Mouse (Mus musculus) CH12.LX (cell line): ENCODE measurements around the gene Pcsk2. TPM values are rescaled to one million over a fixed set of nuclear protein-coding genes. Genes with fewer than 3 reads are reported as not detected.

Source experiments
- DNase-seq: peaks from one replicate; pipeline ENCODE4 v3.0.0-alpha.2; 2013; ENCODE audit errors: extremely low read depth
- H3K27ac ChIP-seq: 2 replicates; pipeline ENCODE4 v1.5.1; 2012; ENCODE audit warnings: low read depth, mild to moderate bottlenecking, control low read depth, moderate library complexity; ENCODE audit not compliant: insufficient read depth
- H3K27me3 ChIP-seq: replicated peaks from 2 replicates; pipeline ENCODE3; 2012; ENCODE audit warnings: inconsistent platforms
- H3K36me3 ChIP-seq, 2 experiments: replicated peaks in 1 of 2; 2 replicates each; pipeline versions ENCODE3 to v1.6.1; 2012; ENCODE audit warnings: inconsistent platforms in 1 of 2, low read length in 1 of 2, mild to moderate bottlenecking in 1 of 2, mixed read lengths in 1 of 2, moderate library complexity in 1 of 2; ENCODE audit not compliant: control insufficient read depth in 1 of 2, insufficient read depth in 1 of 2
- H3K4me1 ChIP-seq, 2 experiments: 2 replicates each; pipeline ENCODE4 v1.6.1; 2012; ENCODE audit warnings: inconsistent platforms in 1 of 2, moderate library complexity in 1 of 2; ENCODE audit not compliant: insufficient read depth in 2 of 2, control insufficient read depth in 1 of 2
- H3K4me2 ChIP-seq: 2 replicates; pipeline ENCODE4 v1.6.1; 2012; ENCODE audit warnings: low read depth, mild to moderate bottlenecking, control low read depth; ENCODE audit not compliant: poor library complexity, insufficient read depth, severe bottlenecking
- H3K4me3 ChIP-seq, 3 experiments: fragments of 150-350 bp in 1 of 3; sonication (generic) in 1 of 3; replicated peaks in 1 of 3; 2 replicates each; pipeline versions ENCODE3 to v1.5.1; 2011 to 2012; ENCODE audit warnings: low read depth in 2 of 3, low read length in 2 of 3, mild to moderate bottlenecking in 2 of 3, moderate library complexity in 2 of 3, control low read depth in 1 of 3, improper control_type of control experiment in 1 of 3, inconsistent platforms in 1 of 3, mixed read lengths in 1 of 3; ENCODE audit not compliant: poor library complexity in 1 of 3
- H3K79me2 ChIP-seq: replicated peaks from 2 replicates; pipeline ENCODE4 v1.6.1; 2012; ENCODE audit warnings: mild to moderate bottlenecking, moderate library complexity; ENCODE audit not compliant: control insufficient read depth, poor library complexity, insufficient read depth, severe bottlenecking; ENCODE audit errors: extremely low read depth
- H3K9ac ChIP-seq: 2 replicates; pipeline ENCODE4 v1.6.1; 2012; ENCODE audit warnings: low read depth, mild to moderate bottlenecking, control low read depth, moderate library complexity; ENCODE audit not compliant: insufficient read depth
- H3K9me3 ChIP-seq: replicated peaks from 2 replicates; pipeline ENCODE3; 2012; ENCODE audit warnings: low read length, inconsistent platforms, mixed read lengths
- BHLHE40 ChIP-seq: IDR thresholded peaks from 2 replicates; pipeline ENCODE4 v1.6.1; 2011; ENCODE audit warnings: mild to moderate bottlenecking, low read depth, low read length, improper control_type of control experiment
- E2F4 ChIP-seq: IDR thresholded peaks from 2 replicates; pipeline ENCODE4 v1.6.1; 2011; ENCODE audit warnings: low read depth, low read length, improper control_type of control experiment; ENCODE audit not compliant: insufficient replicate concordance
- ELF1 ChIP-seq: IDR thresholded peaks from 2 replicates; pipeline ENCODE4 v1.6.1; 2014; ENCODE audit warnings: low read depth, mild to moderate bottlenecking, inconsistent platforms, low read length, improper control_type of control experiment
- EP300 ChIP-seq: IDR thresholded peaks from 2 replicates; pipeline ENCODE4 v1.6.1; 2011; ENCODE audit warnings: low read length, improper control_type of control experiment
- ETS1 ChIP-seq: conservative IDR thresholded peaks from 2 replicates; pipeline ENCODE4 v1.6.1; 2012; ENCODE audit warnings: low read depth, mild to moderate bottlenecking, inconsistent platforms, low read length, improper control_type of control experiment, moderate library complexity
- GABPA ChIP-seq: IDR thresholded peaks from 2 replicates; pipeline ENCODE4 v1.6.1; 2012; ENCODE audit warnings: low read depth, low read length, improper control_type of control experiment, inconsistent platforms; ENCODE audit not compliant: insufficient replicate concordance
- IRF4 ChIP-seq: IDR thresholded peaks from 2 replicates; pipeline ENCODE4 v1.6.1; 2014; ENCODE audit warnings: low read depth, mild to moderate bottlenecking, inconsistent platforms, low read length, improper control_type of control experiment
- JUND ChIP-seq: conservative IDR thresholded peaks from 2 replicates; pipeline ENCODE4 v1.6.1; 2011; ENCODE audit warnings: low read depth, low read length, improper control_type of control experiment
- MAX ChIP-seq: IDR thresholded peaks from 2 replicates; pipeline ENCODE4 v1.6.1; 2011; ENCODE audit warnings: low read length, improper control_type of control experiment
- MAZ ChIP-seq: IDR thresholded peaks from 2 replicates; pipeline ENCODE4 v1.6.1; 2012; ENCODE audit warnings: low read depth, mild to moderate bottlenecking, inconsistent platforms, low read length, improper control_type of control experiment, moderate library complexity
- MEF2A ChIP-seq: IDR thresholded peaks from 2 replicates; pipeline ENCODE4 v1.6.1; 2014; ENCODE audit warnings: low read depth, mild to moderate bottlenecking, inconsistent platforms, low read length, improper control_type of control experiment, borderline replicate concordance
- NRF1 ChIP-seq: IDR thresholded peaks from 2 replicates; pipeline ENCODE4 v1.6.1; 2014; ENCODE audit warnings: low read depth, mild to moderate bottlenecking, inconsistent platforms, low read length, improper control_type of control experiment, moderate library complexity
- POLR2A ChIP-seq: IDR thresholded peaks from 2 replicates; pipeline ENCODE4 v1.6.1; 2011; ENCODE audit warnings: low read depth, mild to moderate bottlenecking, improper control_type of control experiment, low read length
- RAD21 ChIP-seq: IDR thresholded peaks from 2 replicates; pipeline ENCODE4 v1.6.1; 2011; ENCODE audit warnings: low read depth, mild to moderate bottlenecking, low read length, improper control_type of control experiment, moderate library complexity
- SIN3A ChIP-seq: IDR thresholded peaks from 2 replicates; pipeline ENCODE4 v1.6.1; 2012; ENCODE audit warnings: low read length, improper control_type of control experiment, inconsistent platforms
- USF1 ChIP-seq: IDR thresholded peaks from 2 replicates; pipeline ENCODE4 v1.6.1; 2014; ENCODE audit warnings: low read depth, mild to moderate bottlenecking, inconsistent platforms, low read length, improper control_type of control experiment
- USF2 ChIP-seq: conservative IDR thresholded peaks from 2 replicates; pipeline ENCODE4 v1.6.1; 2011; ENCODE audit warnings: low read depth, low read length, improper control_type of control experiment
- ZMIZ1 ChIP-seq: IDR thresholded peaks from 2 replicates; pipeline ENCODE4 v1.6.1; 2012; ENCODE audit warnings: low read depth, mild to moderate bottlenecking, inconsistent platforms, low read length, improper control_type of control experiment
- dilution Hi-C: fragments of 300-500 bp; cut with MboI; formaldehyde crosslinking; loops from 2 replicates; pipeline ENCODE4 v1.14.3; 2020; ENCODE audit warnings: low sequenced_read_pairs; ENCODE audit not compliant: extremely low pct_unique_long_range_greater_than_20kb, extremely low pct_ligation_motif_present
- in situ Hi-C: fragments of 300-500 bp; cut with MboI; formaldehyde crosslinking; loops from 3 replicates; pipeline ENCODE4 v1.14.3; 2019; ENCODE audit warnings: low sequenced_read_pairs, low pct_ligation_motif_present, low pct_unique_long_range_greater_than_20kb, mixed read lengths
- polyA plus RNA-seq: library from polyadenylated mRNA; unstranded; fragments of >175 nt; gene quantifications from 2 replicates; pipeline ENCODE4 v1.2.1, GENCODE M21; 2012; ENCODE audit warnings: low read depth; ENCODE audit not compliant: insufficient read length
- total RNA-seq, 2 experiments: library from RNA; depleted of rRNA; stranded (reverse); fragments of 300-350 nt in 1 of 2; fragments of >200 nt in 1 of 2; gene quantifications; 2 replicates each; pipeline ENCODE4 v1.2.3; 2012 to 2014

Pcsk2 gene
- total and polyA plus RNA-seq, 3 experiments, result not detected

GRCm38 (mm10) chr2:143851354-143852221 is 305.6 kb downstream of the Pcsk2 start:
- Histone ChIP-seq H3K27ac (no peak overlapping the region), H3K79me2 (no peaks in the 10 kb centered on the region), H3K9ac (no peak overlapping the region), H3K4me3 (no peak overlapping the region), H3K27me3 (no peaks in the 10 kb centered on the region)
- DNase-seq, result peak; percentile 51
- no peak for TF ChIP-seq NRF1
- no peak for TF ChIP-seq ELF1
- no peak for TF ChIP-seq MEF2A
- no peak for TF ChIP-seq MAZ
- no peak for TF ChIP-seq USF2
- TF ChIP-seq USF1, result no peak
- no peak for TF ChIP-seq POLR2A
- no peak for TF ChIP-seq SIN3A
- TF ChIP-seq E2F4, result no peak
- TF ChIP-seq EP300, result peak; percentile 23; the same call in 1 of the 2 replicates
- TF ChIP-seq ETS1, result peak; percentile 33
- TF ChIP-seq MAX, result no peak
- no peak for TF ChIP-seq GABPA
- TF ChIP-seq ZMIZ1, result no peak
- 0 out of 2 replicates have a peak, but pooled peaks have one; percentile 9 for TF ChIP-seq IRF4
- no peak for TF ChIP-seq RAD21
- no peak for TF ChIP-seq JUND
- TF ChIP-seq, all 38 proteins: peak for 3
- H3K9me3 ChIP-seq, result no peaks in the 10 kb centered on the region
- H3K36me3 ChIP-seq, result no peaks in the 10 kb centered on the region
- H3K4me2 ChIP-seq, result peak overlapping the region; percentile 38; the same call in 1 of the 2 replicates
- peaks cover 2 to 29% of the 10 kb centered on the region in 2 experiments; a peak in 3 of 4 replicates for H3K4me1 ChIP-seq
- dilution Hi-C loops, result no loop called here
- in situ Hi-C loops, result no loop called here

GRCm38 (mm10) chr2:143852295-143853275 is 306.6 kb downstream of the Pcsk2 start:
- no peak for DNase-seq
- Histone ChIP-seq H3K4me1 (peaks cover 2 to 29% of the 10 kb centered on the region in 2 experiments; a peak in 3 of 4 replicates), H3K27me3 (no peaks in the 10 kb centered on the region), H3K79me2 (no peaks in the 10 kb centered on the region), H3K9ac (no peak overlapping the region), H3K4me2 (no peak overlapping the region), H3K4me3 (no peak overlapping the region), H3K9me3 (no peaks in the 10 kb centered on the region), H3K27ac (no peak overlapping the region), H3K36me3 (no peaks in the 10 kb centered on the region)
- dilution Hi-C loops (no loop called here), in situ Hi-C loops (no loop called here)
- no peak for TF ChIP-seq BHLHE40
- no peak for TF ChIP-seq MEF2A
